Mouse (Mus musculus) MEL (cell line): ENCODE data around the gene Gbp8. TPM values are rescaled to one million over a fixed set of nuclear protein-coding genes. Genes with fewer than 3 reads are reported as not detected.
"Not testable (repeated sequence)": the region's sequence is repeated elsewhere in the genome, so short reads cannot be mapped to it uniquely, and the experiment has no call there.

ENCODE experiments used
- DNase-seq: peaks from one replicate; pipeline ENCODE4 v3.0.0; 2011; ENCODE audit warnings: low read depth, low spot score
- H3K27ac ChIP-seq: 2 replicates; pipeline ENCODE4 v1.5.1; 2012; ENCODE audit warnings: low read depth, mild to moderate bottlenecking, control low read depth, low read length, moderate library complexity; ENCODE audit not compliant: control insufficient read depth
- H3K27me3 ChIP-seq, 2 experiments: fragments of 150-350 bp in 1 of 2; sonication (generic) in 1 of 2; 2 replicates each; pipeline ENCODE4 v1.6.1; 2012; ENCODE audit warnings: low read length in 2 of 2, mild to moderate bottlenecking in 2 of 2, improper control_type of control experiment in 1 of 2, moderate library complexity in 1 of 2; ENCODE audit not compliant: insufficient read depth in 2 of 2, control insufficient read depth in 1 of 2
- H3K36me3 ChIP-seq, 2 experiments: 2 replicates each; pipeline ENCODE4 v1.6.1; 2012 to 2014; ENCODE audit warnings: low read length in 2 of 2, improper control_type of control experiment in 1 of 2, inconsistent platforms in 1 of 2, mild to moderate bottlenecking in 1 of 2; ENCODE audit not compliant: insufficient read depth in 2 of 2, control insufficient read depth in 1 of 2
- H3K4me1 ChIP-seq, 2 experiments: fragments of 150-350 bp in 1 of 2; sonication (generic) in 1 of 2; 2 replicates each; pipeline ENCODE4 v1.6.1; 2012; ENCODE audit warnings: low read length in 2 of 2, improper control_type of control experiment in 1 of 2, mild to moderate bottlenecking in 1 of 2; ENCODE audit not compliant: insufficient read depth in 2 of 2, control insufficient read depth in 1 of 2
- H3K4me3 ChIP-seq, 2 experiments: fragments of 150-350 bp in 1 of 2; sonication (generic) in 1 of 2; 2 replicates each; pipeline ENCODE4 v1.5.1; 2012; ENCODE audit warnings: low read depth in 2 of 2, low read length in 2 of 2, mild to moderate bottlenecking in 2 of 2, moderate library complexity in 2 of 2, control low read depth in 1 of 2, improper control_type of control experiment in 1 of 2; ENCODE audit not compliant: control insufficient read depth in 1 of 2, insufficient read depth in 1 of 2
- H3K79me2 ChIP-seq: 2 replicates; pipeline ENCODE4 v1.6.1; 2012; ENCODE audit warnings: mild to moderate bottlenecking, low read length, moderate library complexity; ENCODE audit not compliant: control insufficient read depth, poor library complexity, insufficient read depth
- H3K9ac ChIP-seq: 2 replicates; pipeline ENCODE4 v1.6.1; 2012; ENCODE audit warnings: low read depth, mild to moderate bottlenecking, control low read depth, low read length, moderate library complexity; ENCODE audit not compliant: control insufficient read depth, poor library complexity, severe bottlenecking
- H3K9me3 ChIP-seq: fragments of 150-350 bp; sonication (generic); replicated peaks from 2 replicates; pipeline ENCODE4 v1.6.1; 2012; ENCODE audit warnings: mild to moderate bottlenecking, low read length, improper control_type of control experiment, moderate library complexity; ENCODE audit not compliant: insufficient read depth
- BHLHE40 ChIP-seq: IDR thresholded peaks from 2 replicates; pipeline ENCODE4 v1.6.1; 2012; ENCODE audit warnings: low read depth, mild to moderate bottlenecking, inconsistent platforms, low read length, improper control_type of control experiment, borderline replicate concordance
- CHD2 ChIP-seq: IDR thresholded peaks from 2 replicates; pipeline ENCODE4 v1.6.1; 2011; ENCODE audit warnings: low read length, improper control_type of control experiment
- ETS1 ChIP-seq: IDR thresholded peaks from 2 replicates; pipeline ENCODE4 v1.6.1; 2012; ENCODE audit warnings: low read depth, mild to moderate bottlenecking, inconsistent platforms, low read length, improper control_type of control experiment, moderate library complexity
- GABPA ChIP-seq: IDR thresholded peaks from 2 replicates; pipeline ENCODE4 v1.6.1; 2012; ENCODE audit warnings: low read depth, mild to moderate bottlenecking, inconsistent platforms, low read length, improper control_type of control experiment, moderate library complexity
- KAT2A ChIP-seq: conservative IDR thresholded peaks from 2 replicates; pipeline ENCODE4 v1.6.1; 2012; ENCODE audit warnings: low read depth, low read length, improper control_type of control experiment, inconsistent platforms
- MAFK ChIP-seq: IDR thresholded peaks from 2 replicates; pipeline ENCODE4 v1.6.1; 2011; ENCODE audit warnings: low read depth, mild to moderate bottlenecking, low read length, improper control_type of control experiment, borderline replicate concordance
- MAZ ChIP-seq: IDR thresholded peaks from 2 replicates; pipeline ENCODE4 v1.6.1; 2012; ENCODE audit warnings: low read depth, mild to moderate bottlenecking, inconsistent platforms, low read length, improper control_type of control experiment
- MEF2A ChIP-seq: IDR thresholded peaks from 2 replicates; pipeline ENCODE4 v1.6.1; 2014; ENCODE audit warnings: low read depth, mild to moderate bottlenecking, inconsistent platforms, low read length, improper control_type of control experiment; ENCODE audit not compliant: poor library complexity, insufficient replicate concordance, severe bottlenecking; ENCODE audit errors: extremely low read depth
- TAL1 ChIP-seq: IDR thresholded peaks from 2 replicates; pipeline ENCODE4 v1.6.1; 2012; ENCODE audit warnings: mild to moderate bottlenecking, inconsistent platforms, low read length, moderate library complexity, mixed read lengths
- TBP ChIP-seq: IDR thresholded peaks from 2 replicates; pipeline ENCODE4 v1.8.0; 2011; ENCODE audit warnings: low read depth, low read length, improper control_type of control experiment
- ZC3H11A ChIP-seq: IDR thresholded peaks from 2 replicates; pipeline ENCODE4 v1.6.1; 2012; ENCODE audit warnings: low read depth, mild to moderate bottlenecking, inconsistent platforms, low read length, improper control_type of control experiment
- ZKSCAN1 ChIP-seq: IDR thresholded peaks from 2 replicates; pipeline ENCODE4 v1.6.1; 2012; ENCODE audit warnings: low read depth, mild to moderate bottlenecking, inconsistent platforms, low read length, improper control_type of control experiment, moderate library complexity
- ZMIZ1 ChIP-seq: IDR thresholded peaks from 2 replicates; pipeline ENCODE4 v1.6.1; 2012; ENCODE audit warnings: low read depth, mild to moderate bottlenecking, inconsistent platforms, low read length, improper control_type of control experiment, moderate library complexity
- ZNF384 ChIP-seq: IDR thresholded peaks from 2 replicates; pipeline ENCODE4 v1.6.1; 2012; ENCODE audit warnings: low read depth, mild to moderate bottlenecking, inconsistent platforms, low read length, improper control_type of control experiment
- polyA plus RNA-seq, 2 experiments: library from polyadenylated mRNA; stranded (reverse) in 1 of 2; unstranded in 1 of 2; fragments of >175 nt in 1 of 2; fragments of >200 nt in 1 of 2; gene quantifications; 2 replicates each; pipeline versions ENCODE4 v1.2.1 to v1.2.4; 2012; ENCODE audit warnings: low replicate concordance in 2 of 2, low read depth in 1 of 2; ENCODE audit not compliant: insufficient read length in 2 of 2, insufficient read depth in 1 of 2, missing spikeins in 1 of 2
- total RNA-seq: library from RNA; depleted of rRNA; stranded (reverse); fragments of 300-350 nt; gene quantifications from 2 replicates; pipeline ENCODE4 v1.2.3, GENCODE M21; 2012; rRNA removed

The Gbp8 gene
- total RNA-seq = not detected in 2 replicates
- not detected for polyA plus RNA-seq

DNA sequence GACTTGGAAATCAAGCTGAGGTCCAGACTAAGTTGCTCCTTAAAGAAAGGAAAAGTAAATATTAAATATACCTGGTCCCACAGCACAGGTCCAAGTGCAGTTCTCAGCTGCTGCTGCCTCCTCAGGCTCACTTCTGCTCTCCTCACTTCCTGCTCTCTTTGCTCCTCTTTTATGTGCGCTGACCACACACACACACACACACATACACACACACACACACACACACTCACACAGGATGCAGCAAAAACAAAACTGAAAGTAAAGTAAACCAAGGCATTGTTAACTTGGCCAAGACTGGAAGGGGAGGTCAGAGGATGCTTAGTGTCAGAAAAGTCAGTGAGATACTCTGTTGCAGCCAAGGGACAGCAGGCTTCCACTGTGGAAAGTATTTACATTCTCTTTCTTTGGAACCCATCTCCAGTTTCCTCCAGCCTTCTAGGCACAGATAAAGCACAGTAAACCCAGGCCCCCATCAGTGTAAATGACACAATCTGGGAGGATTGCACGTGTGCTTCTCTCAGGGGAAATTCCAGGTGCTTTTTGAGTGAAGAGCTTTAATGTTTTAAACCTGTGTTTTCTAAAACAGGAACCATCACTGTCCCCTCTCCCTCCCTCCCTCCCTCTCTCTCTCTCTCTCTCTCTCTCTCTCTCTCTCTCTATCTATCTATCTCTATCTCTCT is at the start of gene Gbp8, which contains the start of the genes Gbp9 and Gbp4:
Gene Gbp8 (minus strand): TSS at position 132 of the 680 bp plus-strand sequence.
Gene Gbp9 (minus strand): TSS at position 131 of the 680 bp plus-strand sequence.
Gene Gbp4 (minus strand): TSS at position 178 of the 680 bp plus-strand sequence.
- H3K4me3 ChIP-seq, H3K9me3 ChIP-seq, H3K4me1 ChIP-seq, DNase-seq, H3K9ac ChIP-seq, H3K36me3 ChIP-seq, H3K27ac ChIP-seq, H3K79me2 ChIP-seq, H3K27me3 ChIP-seq: not testable (repeated sequence)

DNA sequence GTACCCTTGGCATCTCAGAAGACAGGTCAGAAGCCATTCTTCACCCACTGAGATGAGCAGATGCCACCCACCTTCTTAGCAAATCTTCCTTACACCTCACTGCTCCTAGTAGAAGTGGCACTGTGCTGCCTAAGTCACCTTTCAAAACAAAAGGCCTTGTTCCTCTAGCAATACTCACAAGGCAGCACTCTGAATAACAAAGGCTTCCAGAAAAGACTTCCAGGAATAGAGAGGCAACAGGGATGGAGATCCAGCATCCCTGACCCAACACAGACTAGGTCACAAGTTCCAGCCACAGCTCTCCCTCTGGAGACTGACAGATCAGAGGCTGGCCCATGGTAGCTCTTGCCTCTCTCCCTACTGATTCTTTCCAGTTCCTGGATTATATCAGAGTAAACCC is 42.1 kb upstream of the Gbp8 start:
- Histone ChIP-seq H3K4me3 (no peak overlapping the region), H3K9me3 (no peaks in the 10 kb centered on the region), H3K27me3 (no peaks in the 10 kb centered on the region), H3K27ac (no peak overlapping the region), H3K9ac (no peak overlapping the region), H3K79me2 (no peaks in the 10 kb centered on the region), H3K4me1 (no peaks in the 10 kb centered on the region), H3K36me3 (no peaks in the 10 kb centered on the region)
- DNase-seq = no peak
- TF ChIP-seq KAT2A (no peak), TBP (no peak), MAZ (no peak), ZMIZ1 (no peak), CHD2 (no peak), ZNF384 (no peak), ZC3H11A (no peak), GABPA (no peak), ETS1 (no peak), ZKSCAN1 (no peak), MEF2A (no peak), BHLHE40 (no peak), MAFK (no peak), TAL1 (no peak)
